Mouse (Mus musculus): ENCODE measurements around the gene Hhat.

DNA sequence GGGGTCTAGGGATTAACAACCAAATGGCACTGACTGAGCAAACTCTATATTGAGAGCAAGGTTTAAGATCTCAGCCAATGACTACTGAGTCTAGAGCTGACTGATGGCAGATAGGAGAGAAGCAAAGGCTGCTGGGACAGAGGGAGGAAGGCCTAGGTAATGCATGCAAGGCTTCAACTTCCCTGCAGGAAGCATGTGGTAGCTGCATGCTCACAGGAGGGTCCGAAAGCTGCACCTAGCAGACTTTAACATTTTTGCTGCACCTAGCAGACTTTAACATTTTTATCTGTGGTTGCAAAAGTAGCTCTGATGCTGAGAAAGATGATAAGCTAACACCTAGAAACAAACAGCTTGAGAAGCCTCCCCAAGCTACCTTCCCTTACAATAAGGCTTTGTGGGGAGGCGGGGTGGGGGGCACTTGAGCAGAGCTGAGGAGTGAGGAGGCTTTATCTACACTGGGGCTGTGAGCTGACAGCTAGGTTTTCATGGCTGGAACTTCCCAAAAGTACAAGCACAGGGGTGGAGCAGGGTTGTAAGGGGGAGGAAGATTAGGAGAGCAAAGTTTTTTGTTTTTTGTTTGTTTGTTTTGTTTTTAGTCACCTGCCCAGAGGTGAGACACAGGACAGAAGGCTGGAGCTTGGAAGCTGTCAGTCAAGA lies 239.4 kb downstream of the Hhat start:
- TF ChIP-seq CTCF (IDR thresholded peaks at IDR 0.05; ENCODE audit: borderline replicate concordance, insufficient read depth, low read length) (no peak), POLR2A (IDR thresholded peaks at IDR 0.05; ENCODE audit: low read depth, low read length) (no peak)
